Mouse (Mus musculus): ENCODE results near the gene Arntl.
"Not testable (repeated sequence)": the region's sequence is repeated elsewhere in the genome, so short reads cannot be mapped to it uniquely, and the experiment has no call there.

Gene Arntl

DNA sequence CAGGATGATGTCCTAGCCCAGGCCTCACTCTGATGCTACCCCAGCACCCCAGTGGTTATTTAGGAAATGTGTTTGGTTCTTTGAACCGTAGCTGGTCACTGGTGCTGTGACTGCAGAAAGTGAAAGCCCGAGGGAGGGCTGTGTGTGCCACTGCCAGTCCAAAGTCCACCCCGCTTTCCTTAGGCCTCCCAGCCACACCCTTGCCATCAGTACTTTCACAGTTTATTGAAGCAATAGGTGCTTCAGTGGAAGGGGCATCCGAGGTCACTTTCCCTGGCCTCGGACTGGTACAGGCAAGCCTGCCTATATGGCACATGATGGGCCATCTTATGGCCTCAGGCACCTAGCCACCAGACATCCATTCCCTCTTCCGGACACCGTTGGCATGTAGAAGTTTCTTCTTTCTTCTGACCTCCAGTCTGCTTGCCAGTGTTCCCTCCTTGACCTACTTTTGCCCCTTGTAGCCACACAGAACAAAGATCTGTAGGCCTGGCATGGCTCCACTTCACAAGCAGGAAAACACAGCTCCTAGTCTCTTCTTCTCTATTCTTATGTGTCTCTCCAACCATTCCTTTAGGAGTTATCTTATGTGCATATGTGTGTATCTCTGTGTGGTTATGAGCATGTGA, 46.6 kb downstream of the Arntl start:
- DNase-seq, result no peak

DNA sequence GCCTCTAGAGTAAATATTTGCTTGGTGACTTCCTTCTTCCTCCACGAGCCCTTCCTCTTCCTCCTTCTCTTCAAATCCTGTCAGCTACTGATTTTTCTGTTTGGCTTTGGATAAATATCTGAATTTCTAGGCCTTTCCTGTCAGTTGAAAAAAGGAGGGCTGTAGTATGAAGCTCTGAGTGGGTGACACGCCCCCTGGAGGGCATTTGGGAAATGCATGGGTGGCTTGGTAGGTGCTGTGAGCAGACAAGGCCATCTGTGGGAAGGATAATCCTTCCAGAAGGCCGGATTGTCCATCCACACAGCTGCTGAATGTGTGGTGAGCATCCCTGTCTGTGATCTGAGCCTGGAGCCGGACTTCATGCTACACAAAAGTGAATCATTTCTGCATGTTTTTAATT, 48.8 kb downstream of the Arntl start:
- peak; percentile 60 for DNase-seq

DNA sequence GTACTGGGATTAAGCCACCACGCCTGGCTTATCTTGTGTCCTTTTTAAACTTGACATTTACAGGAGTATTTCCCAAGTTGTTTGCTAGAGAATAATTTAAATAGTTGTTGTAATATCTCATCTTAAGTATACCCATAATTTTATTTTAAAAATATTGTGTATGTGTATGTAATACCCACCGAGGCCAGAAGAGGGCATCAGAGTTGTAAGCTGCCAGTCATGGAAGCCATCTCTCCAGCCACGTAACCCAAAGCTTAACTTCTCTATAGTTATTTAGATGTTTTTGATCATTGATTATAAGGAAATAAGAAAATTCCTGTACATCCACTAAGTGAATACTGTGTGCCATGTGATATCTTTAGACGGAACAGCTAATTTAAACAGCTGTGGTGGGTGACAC, 51.2 kb downstream of the Arntl start:
- no peak for DNase-seq

- peak; percentile 48 for DNase-seq
These were observed 53.3 kb downstream of the Arntl start for GRCm38 (mm10) chr7:113260321-113261167.

DNA sequence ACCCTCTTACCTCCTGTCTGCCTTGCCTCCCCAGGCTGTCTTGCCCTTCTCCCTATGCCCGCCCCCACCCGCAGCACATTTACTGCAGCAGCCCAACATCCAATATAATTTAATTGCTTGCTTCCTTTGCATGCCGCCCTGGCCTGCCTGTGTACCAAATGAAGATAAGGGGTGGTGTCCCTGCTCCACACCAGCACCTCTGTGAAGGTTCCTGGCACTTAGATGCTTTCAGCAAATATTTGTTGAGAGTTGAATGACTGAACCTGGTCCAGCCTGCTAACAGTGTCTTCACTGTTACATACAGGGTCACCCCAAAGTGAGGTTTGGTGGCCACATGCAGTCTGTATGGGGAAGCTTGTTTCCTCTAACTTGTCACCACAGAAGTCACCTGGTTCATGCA, 54.4 kb downstream of the Arntl start:
- no peak for DNase-seq

DNA sequence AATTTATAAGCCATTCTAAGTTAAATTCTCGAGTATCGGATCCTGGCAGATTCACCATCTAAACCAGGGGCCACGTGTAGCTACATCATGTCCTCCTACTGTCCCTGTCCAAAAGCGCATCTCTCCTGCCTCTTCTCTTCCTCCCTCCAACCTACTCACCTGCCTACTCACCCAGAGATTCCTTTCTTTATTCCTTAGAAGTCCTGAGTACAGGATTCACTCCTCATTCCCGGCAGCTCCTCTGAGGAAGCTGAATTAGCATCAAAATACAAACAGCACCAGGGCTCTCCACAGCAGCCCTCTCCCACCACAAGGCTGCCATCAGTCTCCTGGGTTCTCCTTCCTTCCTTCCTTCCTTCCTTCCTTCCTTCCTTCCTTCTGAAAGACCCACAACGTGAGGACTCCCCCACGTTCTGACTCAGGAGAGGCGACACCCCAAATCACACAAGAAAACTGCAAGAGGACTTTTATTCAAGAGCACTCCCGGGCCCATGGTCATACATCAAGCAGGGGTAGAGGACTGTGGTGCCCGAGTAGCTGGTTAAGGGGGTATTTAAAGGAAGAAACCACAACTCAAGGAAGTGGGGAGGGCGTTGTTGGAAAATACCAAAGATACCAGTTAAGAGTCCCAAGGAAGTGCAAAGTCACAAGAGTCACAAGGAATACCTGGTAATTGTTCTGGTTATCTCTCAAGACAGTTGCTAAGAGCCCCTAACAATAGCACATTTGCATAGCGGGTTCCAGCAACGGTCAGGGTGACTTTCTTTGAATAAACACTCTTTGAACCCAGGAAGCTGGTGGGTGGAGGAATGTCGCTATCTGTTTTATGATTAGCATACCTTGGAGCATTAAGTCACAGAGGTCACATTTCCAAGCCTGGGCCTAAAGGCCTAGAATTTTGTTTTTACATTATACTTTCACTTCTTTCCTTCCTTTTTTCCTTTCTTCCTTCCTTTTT, 55.5 kb downstream of the Arntl start:
- DNase-seq, result not testable (repeated sequence)

DNA sequence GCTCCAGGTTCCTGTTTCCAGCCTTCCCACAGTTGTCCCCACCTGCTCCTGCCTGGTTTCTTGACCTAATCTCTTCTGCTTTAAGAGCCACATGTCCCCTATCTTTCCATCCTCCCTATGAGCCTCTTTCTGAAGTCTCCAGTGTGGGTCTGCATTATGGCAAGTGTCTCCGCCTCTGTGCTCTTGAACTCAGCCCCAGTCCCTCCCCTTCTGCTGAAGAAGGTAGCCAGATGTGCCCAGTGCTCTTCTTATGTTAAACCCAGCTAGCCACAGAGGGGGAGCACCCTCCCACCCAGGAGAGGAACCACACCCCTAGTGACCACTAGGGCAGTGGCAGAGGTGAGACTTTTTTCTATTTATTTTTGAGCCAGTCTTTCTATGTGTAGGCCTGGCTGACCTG, 56.7 kb downstream of the Arntl start:
- no peak for DNase-seq

- DNase-seq, result peak; percentile 84
These were observed 61.0 kb downstream of the Arntl start for GRCm38 (mm10) chr7:113268287-113268686.

GRCm38 (mm10) chr7:113269081-113269480, 61.8 kb downstream of the Arntl start:
- DNase-seq, result no peak

DNA sequence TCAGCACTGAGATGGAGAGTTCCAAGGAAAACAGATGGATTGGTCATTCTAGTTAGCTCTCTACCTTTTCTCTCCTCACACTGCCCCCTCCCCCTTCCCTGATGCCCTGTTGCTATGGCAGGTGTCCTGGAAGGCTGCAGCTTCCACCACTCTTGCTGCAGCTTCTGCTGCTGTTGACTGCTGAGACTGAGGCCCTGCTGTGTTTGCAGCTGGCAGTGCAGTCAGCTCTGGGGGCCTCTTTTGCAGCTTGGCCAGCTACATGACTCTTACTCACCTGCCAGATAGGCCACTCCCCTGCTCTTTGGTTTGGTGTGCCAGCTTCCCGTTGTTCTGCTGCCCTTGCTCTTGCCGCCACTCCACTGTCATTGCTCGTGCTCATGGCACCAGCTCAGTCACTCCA, 62.7 kb downstream of the Arntl start:
- no peak for DNase-seq

GRCm38 (mm10) chr7:113270551-113270950, 63.3 kb downstream of the Arntl start:
- DNase-seq, result peak; percentile 44

DNA sequence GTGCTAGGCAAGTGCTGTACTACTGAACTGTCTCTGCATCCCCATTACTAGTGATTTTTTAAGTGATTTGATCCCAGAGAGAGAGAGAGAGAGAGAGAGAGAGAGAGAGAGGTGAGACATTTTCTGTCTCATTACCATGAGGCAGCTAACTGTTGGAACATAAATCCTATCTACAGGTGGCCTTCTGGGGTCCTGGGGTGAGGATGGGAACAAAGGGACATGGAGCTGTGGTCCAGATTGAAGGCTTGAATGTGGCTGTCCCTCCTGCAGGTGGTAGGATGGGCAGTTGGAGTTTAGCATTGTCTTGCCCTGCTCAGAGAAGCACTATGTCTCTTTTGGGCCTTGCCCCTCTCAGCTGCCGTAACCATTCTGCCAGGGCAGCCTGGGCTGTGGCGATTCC, 63.7 kb downstream of the Arntl start:
- no peak for DNase-seq

GRCm38 (mm10) chr7:113272338-113272997, 65.2 kb downstream of the Arntl start:
- no peak for DNase-seq

DNA sequence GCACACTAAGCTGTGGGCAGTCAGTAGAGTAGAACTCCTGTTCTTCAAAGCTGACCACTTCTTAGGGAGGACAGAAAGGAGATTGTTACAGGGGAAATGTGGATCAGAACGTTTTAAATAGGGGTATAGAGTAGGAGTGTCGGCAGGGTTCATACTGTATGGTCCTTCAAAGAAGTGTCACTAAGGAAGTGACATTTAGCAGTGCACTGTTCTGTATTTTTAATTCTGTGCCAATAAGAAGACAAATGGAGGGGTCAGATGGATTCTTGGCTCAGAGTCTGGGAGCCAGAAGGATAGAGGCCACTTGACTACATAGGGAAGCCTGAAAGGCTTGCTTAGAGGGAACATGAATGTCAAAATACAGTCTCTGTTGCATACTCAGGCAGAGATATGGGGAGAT, 70.0 kb downstream of the Arntl start:
- DNase-seq, result no peak

DNA sequence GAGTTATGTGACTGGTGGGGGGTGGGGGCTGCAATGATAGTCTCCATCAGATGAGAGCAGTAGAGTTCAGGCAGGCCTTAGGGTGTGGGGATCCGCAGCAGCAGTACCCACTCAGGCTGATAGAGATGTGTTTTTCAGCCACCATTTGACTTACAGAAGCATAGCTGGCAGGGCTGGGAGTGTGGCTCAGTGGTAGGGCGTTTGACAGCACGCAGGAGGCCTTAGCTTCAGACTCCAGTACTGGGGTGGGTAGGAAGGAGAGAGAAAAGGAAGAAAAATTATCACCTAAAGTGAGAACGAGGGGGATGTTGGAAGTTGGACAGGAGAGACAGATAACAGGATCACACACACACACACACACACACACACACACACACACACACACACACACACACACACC, 71.2 kb downstream of the Arntl start:
- no peak for DNase-seq

GRCm38 (mm10) chr7:113279246-113279645, 72.0 kb downstream of the Arntl start:
- DNase-seq, result no peak

GRCm38 (mm10) chr7:113285405-113285804, 78.1 kb downstream of the Arntl start:
- DNase-seq, result no peak

DNA sequence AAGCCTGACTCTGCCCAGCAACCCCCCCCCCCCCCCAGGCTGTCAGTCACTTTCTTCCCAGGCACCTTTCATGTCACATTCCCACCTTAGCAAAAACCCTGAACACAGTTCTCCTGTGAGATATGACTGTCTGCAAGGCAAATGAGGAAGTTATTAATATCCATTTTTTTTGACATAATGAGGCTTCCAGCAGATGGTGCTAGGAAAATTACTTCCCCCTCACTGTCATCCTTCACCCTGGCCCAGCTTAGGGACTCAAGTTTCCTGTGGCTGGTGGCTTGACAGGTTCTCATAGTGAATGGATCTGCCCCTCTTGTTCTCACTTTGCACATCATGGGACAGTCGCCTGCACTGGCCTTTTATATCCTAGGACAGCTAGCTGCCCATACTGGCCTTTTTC, 81.9 kb downstream of the Arntl start:
- DNase-seq, result no peak

DNA sequence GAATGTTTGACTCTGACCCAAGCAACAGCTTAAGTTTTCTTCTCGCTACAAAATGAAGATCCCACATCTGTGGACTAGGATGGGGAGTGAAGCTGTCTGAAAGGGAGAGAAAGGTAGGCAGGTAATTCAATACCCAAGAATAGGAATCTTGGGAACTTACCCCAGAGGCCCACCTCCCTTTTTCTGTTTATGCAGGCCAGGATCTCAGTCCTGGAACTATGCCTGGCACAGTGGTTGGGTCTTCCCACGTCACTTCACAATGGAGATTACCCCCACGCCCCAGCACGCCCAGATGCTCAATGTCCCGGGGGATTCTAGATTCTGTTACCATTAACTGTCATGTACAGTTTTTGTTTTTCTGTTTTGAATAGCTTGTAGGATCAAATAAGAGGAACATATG, 84.5 kb downstream of the Arntl start:
- DNase-seq, result no peak

DNA sequence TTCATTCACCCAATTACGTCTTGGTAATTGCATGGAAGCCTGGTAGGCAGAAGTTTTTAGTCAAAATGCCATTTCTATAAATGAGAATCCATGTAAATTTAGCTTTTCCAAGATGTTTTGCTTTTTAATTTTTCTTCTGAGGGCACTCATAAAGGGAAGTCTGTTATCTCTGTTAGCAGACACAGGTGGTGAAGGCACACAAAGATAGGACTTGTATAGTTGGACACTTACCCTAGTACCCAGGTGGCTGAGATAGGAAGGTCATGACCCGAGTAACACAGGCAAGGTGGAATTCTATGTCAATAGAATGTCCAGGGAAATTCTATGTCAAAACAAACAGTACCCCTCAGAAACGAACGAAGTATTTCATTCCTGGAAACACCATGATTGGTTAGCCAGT, 84.9 kb downstream of the Arntl start:
- no peak for DNase-seq

- no peak for DNase-seq
These were observed 87.3 kb downstream of the Arntl start for GRCm38 (mm10) chr7:113294598-113294997.

DNA sequence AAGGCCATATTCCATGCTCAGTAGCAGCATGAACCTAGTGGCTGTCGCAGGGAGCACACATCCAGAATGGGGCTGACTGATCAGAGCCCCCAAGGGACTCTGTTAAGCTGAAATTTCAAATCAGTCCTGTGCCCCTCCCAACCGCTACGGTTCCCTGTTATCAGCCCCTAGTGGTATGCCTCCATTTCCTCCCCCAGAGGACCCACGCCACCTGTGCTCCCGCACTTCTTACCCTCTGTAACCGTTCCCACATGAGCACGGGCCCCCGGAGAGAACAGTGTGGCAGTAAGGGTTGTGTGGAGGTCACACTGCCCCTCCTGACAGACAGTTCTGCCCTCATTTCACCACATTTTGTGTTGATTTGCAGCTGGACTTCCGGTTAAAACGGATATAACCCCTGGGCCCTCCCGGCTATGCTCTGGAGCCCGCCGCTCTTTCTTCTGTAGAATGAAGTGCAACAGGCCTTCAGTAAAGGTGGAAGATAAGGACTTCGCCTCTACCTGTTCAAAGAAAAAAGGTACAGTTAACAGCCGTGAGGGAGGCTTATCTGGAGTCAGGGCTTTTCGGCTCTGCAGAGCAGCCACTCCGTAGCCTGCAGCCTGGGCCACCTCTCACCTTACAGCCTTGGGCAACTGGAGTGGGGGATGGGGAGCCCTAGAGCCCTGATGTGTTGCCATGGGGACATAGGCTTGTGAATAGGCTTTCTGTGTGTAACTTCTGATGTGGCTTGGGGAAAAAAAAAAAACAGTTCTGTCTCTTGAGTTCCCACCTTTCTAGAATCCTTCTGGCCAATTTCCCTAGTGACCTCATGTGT, 88.0 kb downstream of the Arntl start:
- no peak for DNase-seq
